Mouse (Mus musculus): Measurements from ENCODE around the gene Antxr2. TPM values are rescaled to one million over a fixed set of nuclear protein-coding genes. Genes with fewer than 3 reads are reported as not detected.

The Antxr2 gene
- polyA plus RNA-seq, 1 experiment from 2014 or later = 30.7 TPM

DNA sequence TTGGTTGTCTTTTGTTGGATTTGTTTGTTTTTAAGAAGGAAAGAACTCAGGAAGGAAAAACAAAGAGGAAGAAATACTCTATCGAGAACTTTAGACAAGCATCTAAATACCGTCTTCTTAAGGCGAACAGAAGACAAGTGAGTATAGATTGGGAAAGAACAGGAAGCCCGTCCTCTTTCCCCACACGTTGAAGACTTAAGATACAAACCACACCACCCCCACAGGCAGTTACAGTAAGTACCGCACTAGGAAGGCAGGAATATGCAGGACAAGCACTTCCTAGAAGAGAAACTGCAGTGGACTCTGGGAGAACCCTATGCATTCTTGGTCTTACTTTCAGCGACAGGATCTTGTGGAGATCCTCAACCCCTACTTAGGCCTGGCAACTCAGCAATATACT lies 69.1 kb downstream of the Antxr2 start:
- no peak for DNase-seq (ENCODE audit: low spot score)
- no peak overlapping the region for H3K27ac ChIP-seq (ENCODE audit: low read length)
- 73% methylated on average over 7 of the region's 7 CpGs for WGBS
- H3K27me3 ChIP-seq (replicated peaks; ENCODE audit: insufficient read depth, low read length) = no peaks in the 10 kb centered on the region
- ATAC-seq = no peak
- TF ChIP-seq CTCF (IDR thresholded peaks at IDR 0.05) = no peak
- TF ChIP-seq EP300 (IDR thresholded peaks at IDR 0.05) = no peak
- H3K36me3 ChIP-seq (ENCODE audit: insufficient read depth, low read length) = peaks cover 8% of the 10 kb centered on the region; the same call in 1 of the 2 replicates
- no peak overlapping the region for H3K9ac ChIP-seq (replicated peaks; ENCODE audit: low read depth)
- no peaks in the 10 kb centered on the region for H3K9me3 ChIP-seq (ENCODE audit: low read length)
- H3K4me3 ChIP-seq (ENCODE audit: low read depth, low read length) = no peak overlapping the region
- H3K4me2 ChIP-seq (replicated peaks; ENCODE audit: low read depth, low read length) = no peak overlapping the region
- no peaks in the 10 kb centered on the region for H3K4me1 ChIP-seq (ENCODE audit: insufficient read depth, low read depth, low read length)

GRCm38 (mm10) chr5:97959651-97960050 lies 71.2 kb downstream of the Antxr2 start:
- H3K4me2 ChIP-seq (replicated peaks; ENCODE audit: low read depth, low read length) = no peak overlapping the region
- no peak for TF ChIP-seq CTCF (IDR thresholded peaks at IDR 0.05)
- TF ChIP-seq EP300 (IDR thresholded peaks at IDR 0.05) = no peak
- ATAC-seq (no peak; the same call in 1 of the 2 replicates), DNase-seq (ENCODE audit: low spot score) (no peak)
- H3K36me3 ChIP-seq (ENCODE audit: insufficient read depth, low read length) = peaks cover 8% of the 10 kb centered on the region; the same call in 1 of the 2 replicates
- 51% methylated on average over 2 of the region's 2 CpGs for WGBS
- H3K4me1 ChIP-seq (ENCODE audit: insufficient read depth, low read depth, low read length) = no peaks in the 10 kb centered on the region
- no peaks in the 10 kb centered on the region for H3K9me3 ChIP-seq (ENCODE audit: low read length)
- no peak overlapping the region for H3K9ac ChIP-seq (replicated peaks; ENCODE audit: low read depth)
- H3K27ac ChIP-seq (ENCODE audit: low read length) = no peak overlapping the region
- H3K4me3 ChIP-seq (ENCODE audit: low read depth, low read length) = no peak overlapping the region
- no peaks in the 10 kb centered on the region for H3K27me3 ChIP-seq (replicated peaks; ENCODE audit: insufficient read depth, low read length)

- Histone ChIP-seq H3K27ac (ENCODE audit: low read length) (no peak overlapping the region), H3K9me3 (ENCODE audit: low read length) (no peaks in the 10 kb centered on the region), H3K4me1 (ENCODE audit: insufficient read depth, low read depth, low read length) (no peaks in the 10 kb centered on the region), H3K36me3 (ENCODE audit: insufficient read depth, low read length) (peaks cover 8% of the 10 kb centered on the region; the same call in 1 of the 2 replicates), H3K4me3 (ENCODE audit: low read depth, low read length) (no peak overlapping the region), H3K9ac (replicated peaks; ENCODE audit: low read depth) (no peak overlapping the region), H3K4me2 (replicated peaks; ENCODE audit: low read depth, low read length) (no peak overlapping the region), H3K27me3 (replicated peaks; ENCODE audit: insufficient read depth, low read length) (no peaks in the 10 kb centered on the region)
- 62% methylated on average over 3 of the region's 3 CpGs for WGBS
- DNase-seq (ENCODE audit: low spot score) = no peak
- no peak for ATAC-seq
- TF ChIP-seq EP300 (IDR thresholded peaks at IDR 0.05) (no peak), CTCF (IDR thresholded peaks at IDR 0.05) (no peak)
These were observed 71.8 kb downstream of the Antxr2 start for GRCm38 (mm10) chr5:97959010-97959409.

DNA sequence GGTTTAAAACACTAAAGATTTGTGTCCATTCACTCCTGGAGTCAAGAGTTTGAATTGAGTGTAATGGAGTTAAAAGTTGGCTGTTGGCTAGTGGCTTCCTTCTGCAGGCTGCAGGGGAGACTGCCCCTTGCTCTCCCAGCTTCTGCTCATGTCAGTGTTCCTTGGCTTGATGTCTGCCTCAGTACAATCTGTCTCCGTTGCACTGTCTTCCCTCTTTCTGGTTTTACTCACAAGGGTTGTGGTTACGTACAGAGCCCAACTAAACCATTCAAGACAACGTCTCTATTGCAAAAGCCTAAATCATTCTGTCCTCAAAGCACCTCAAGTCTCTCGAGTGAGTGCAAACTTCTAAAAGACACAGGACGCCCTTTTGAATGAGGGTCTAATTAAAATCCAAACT lies 73.3 kb downstream of the Antxr2 start:
- 85% methylated on average over 5 of the region's 5 CpGs for WGBS
- peaks cover 8% of the 10 kb centered on the region; the same call in 1 of the 2 replicates for H3K36me3 ChIP-seq (ENCODE audit: insufficient read depth, low read length)
- H3K9me3 ChIP-seq (ENCODE audit: low read length) = no peaks in the 10 kb centered on the region
- no peak overlapping the region for H3K27ac ChIP-seq (ENCODE audit: low read length)
- TF ChIP-seq EP300 (IDR thresholded peaks at IDR 0.05) (no peak), CTCF (IDR thresholded peaks at IDR 0.05) (no peak)
- H3K4me1 ChIP-seq (ENCODE audit: insufficient read depth, low read depth, low read length) = no peaks in the 10 kb centered on the region
- H3K9ac ChIP-seq (replicated peaks; ENCODE audit: low read depth) = no peak overlapping the region
- no peaks in the 10 kb centered on the region for H3K27me3 ChIP-seq (replicated peaks; ENCODE audit: insufficient read depth, low read length)
- ATAC-seq (no peak), DNase-seq (ENCODE audit: low spot score) (no peak)
- no peak overlapping the region for H3K4me3 ChIP-seq (ENCODE audit: low read depth, low read length)
- no peak overlapping the region for H3K4me2 ChIP-seq (replicated peaks; ENCODE audit: low read depth, low read length)

DNA sequence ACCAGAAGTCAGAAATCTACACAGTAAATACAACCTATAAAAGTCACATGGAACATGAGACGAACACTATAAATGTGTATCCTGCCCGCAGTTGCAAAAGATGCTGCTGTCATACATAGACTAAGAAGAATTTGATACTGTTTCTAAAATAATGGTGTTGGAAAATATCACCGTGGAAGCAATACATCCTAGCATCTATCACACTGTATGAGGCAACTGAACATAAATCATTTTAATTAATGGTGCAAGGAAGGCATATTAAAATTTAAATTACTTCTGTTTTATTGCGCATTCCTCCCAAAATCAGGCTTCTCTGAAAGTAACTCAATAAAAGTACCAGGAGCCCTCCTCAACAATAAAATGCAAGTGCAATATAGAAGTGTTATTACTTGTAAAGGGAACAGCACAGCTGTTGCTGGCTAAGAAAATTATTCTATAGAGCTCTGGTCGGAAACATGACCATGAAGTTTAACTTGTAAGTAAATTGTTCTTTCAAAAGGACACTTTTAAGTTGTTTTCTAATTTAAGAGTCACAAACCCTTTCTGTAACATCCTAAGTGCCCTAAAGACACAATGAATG lies 76.6 kb downstream of the Antxr2 start:
- H3K27me3 ChIP-seq (replicated peaks; ENCODE audit: insufficient read depth, low read length) = no peaks in the 10 kb centered on the region
- no peak for DNase-seq (ENCODE audit: low spot score)
- H3K9ac ChIP-seq (replicated peaks; ENCODE audit: low read depth) = no peak overlapping the region
- no peaks in the 10 kb centered on the region; the same call in 1 of the 2 replicates for H3K36me3 ChIP-seq (ENCODE audit: insufficient read depth, low read length)
- ATAC-seq = no peak
- H3K4me3 ChIP-seq (ENCODE audit: low read depth, low read length) = no peak overlapping the region
- H3K27ac ChIP-seq (ENCODE audit: low read length) = no peak overlapping the region
- TF ChIP-seq CTCF (IDR thresholded peaks at IDR 0.05) (no peak), EP300 (IDR thresholded peaks at IDR 0.05) (no peak)
- no peak overlapping the region for H3K4me2 ChIP-seq (replicated peaks; ENCODE audit: low read depth, low read length)
- 81% methylated on average over 5 of the region's 5 CpGs for WGBS
- no peaks in the 10 kb centered on the region for H3K9me3 ChIP-seq (ENCODE audit: low read length)
- H3K4me1 ChIP-seq (ENCODE audit: insufficient read depth, low read depth, low read length) = no peaks in the 10 kb centered on the region

DNA sequence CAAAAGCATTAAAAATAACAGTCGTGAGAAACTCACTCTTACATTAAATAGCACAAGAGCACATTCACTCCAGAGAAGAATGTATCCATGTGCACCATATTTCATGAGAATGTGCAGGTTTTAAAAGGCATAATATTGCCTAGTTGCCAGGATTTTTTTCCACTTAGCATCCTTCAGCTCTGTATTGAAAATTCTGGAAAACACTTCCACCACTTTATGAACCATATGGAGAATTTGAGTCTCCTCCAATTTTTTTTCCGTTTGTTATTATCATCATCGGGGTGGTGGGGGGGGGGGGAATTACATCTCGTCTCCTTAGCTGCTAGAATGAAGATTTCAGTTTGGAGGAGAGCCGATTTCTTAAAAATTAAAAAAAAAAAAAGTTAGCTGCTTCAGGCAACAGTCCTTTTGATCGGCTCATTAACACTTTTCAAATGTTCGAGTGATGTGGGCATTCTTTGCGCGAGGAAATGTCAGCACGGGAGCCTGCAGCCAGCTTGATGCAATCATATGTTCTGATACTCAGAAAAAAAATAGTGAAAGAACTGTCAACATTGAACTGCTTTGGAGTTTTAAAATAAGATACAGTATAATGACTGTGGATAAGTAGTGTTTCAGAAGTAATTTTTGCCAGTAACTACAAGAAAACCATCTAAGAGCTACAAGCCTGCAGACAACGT lies 77.5 kb downstream of the Antxr2 start:
- Histone ChIP-seq H3K27me3 (replicated peaks; ENCODE audit: insufficient read depth, low read length) (no peaks in the 10 kb centered on the region), H3K4me2 (replicated peaks; ENCODE audit: low read depth, low read length) (no peak overlapping the region), H3K9me3 (ENCODE audit: low read length) (no peaks in the 10 kb centered on the region), H3K27ac (ENCODE audit: low read length) (no peak overlapping the region), H3K4me1 (ENCODE audit: insufficient read depth, low read depth, low read length) (no peaks in the 10 kb centered on the region), H3K36me3 (ENCODE audit: insufficient read depth, low read length) (no peaks in the 10 kb centered on the region), H3K4me3 (ENCODE audit: low read depth, low read length) (no peak overlapping the region), H3K9ac (replicated peaks; ENCODE audit: low read depth) (no peak overlapping the region)
- ATAC-seq (no peak), DNase-seq (ENCODE audit: low spot score) (peak; percentile 16)
- WGBS = 59% methylated on average over 11 of the region's 11 CpGs
- no peak for TF ChIP-seq EP300 (IDR thresholded peaks at IDR 0.05)
- no peak for TF ChIP-seq CTCF (IDR thresholded peaks at IDR 0.05)
